Mouse (Mus musculus): ENCODE data around the gene Galnt15.
"Not testable (repeated sequence)": the region's sequence is repeated elsewhere in the genome, so short reads cannot be mapped to it uniquely, and the experiment has no call there.

Gene Galnt15

DNA sequence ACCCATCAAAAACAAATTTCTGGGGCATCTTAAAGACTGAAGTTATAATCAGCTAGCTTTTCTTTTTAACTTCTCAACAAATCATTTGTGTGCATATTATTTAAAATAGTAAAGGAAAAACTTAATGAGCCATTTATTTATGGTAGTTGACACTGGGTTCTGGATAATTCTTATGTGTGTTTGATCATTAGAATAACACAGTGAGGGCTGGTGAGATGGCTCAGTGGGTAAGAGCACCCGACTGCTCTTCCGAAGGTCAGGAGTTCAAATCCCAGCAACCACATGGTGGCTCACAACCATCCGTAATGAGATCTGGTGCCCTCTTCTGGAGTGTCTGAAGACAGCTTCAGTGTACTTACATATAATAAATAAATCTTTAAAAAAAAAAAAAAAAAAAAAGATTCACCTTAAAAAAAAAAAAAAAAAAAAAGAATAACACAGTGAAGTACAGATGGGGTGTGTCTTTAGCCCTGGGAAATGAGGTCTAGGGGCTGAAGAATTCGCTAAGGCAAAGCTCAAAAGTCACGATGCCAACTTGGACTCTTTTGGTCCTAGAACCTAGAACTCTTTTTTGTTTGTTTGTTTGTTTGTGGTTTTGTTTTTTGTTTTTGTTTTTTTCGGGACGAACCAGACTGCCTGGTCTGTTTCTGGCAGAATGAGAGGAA lies 58.9 kb downstream of the Galnt15 start:
- intact Hi-C loops (cut with DNase I): not testable (repeated sequence)

DNA sequence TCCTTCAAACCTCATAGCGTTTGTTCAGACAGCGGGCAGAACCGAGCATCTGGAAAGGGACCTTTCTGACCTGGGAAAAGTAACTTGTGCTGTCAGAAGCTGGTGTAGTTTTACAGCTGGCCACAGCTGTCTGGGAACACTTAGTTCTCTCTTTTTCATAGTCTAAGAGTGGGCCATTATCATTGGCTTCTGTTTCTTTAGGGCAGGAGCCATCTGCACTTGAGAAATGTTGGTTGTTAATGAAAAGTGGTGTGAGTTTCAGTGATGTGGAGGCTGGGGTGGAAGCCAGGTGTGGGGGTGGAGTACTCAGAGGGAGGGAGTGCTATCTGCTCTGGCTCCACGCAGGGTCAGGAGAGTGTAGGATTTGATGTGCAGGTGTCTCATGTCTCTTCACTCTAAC lies 62.3 kb downstream of the Galnt15 start:
- intact Hi-C loops (cut with DNase I): no loop called here

DNA sequence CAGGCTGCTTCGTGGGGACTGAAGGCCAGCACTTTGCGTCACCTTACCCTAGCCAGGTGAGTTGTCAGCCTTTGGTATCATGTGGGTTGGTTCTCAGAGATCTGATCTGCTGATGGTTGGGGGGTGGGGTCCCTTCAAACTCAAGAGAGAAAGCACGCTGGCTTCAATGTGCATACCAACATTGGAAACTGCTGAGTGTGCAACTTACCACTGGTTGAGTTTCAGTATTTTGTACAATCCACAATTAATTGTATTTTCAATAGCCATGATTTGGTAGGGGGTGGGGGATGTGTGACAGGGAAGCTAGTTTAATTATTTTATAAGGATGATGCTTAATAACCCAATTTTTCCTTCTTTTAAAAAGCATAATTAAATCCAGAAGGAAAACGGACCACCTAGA lies 62.9 kb downstream of the Galnt15 start:
- intact Hi-C loops (cut with DNase I): no loop called here

DNA sequence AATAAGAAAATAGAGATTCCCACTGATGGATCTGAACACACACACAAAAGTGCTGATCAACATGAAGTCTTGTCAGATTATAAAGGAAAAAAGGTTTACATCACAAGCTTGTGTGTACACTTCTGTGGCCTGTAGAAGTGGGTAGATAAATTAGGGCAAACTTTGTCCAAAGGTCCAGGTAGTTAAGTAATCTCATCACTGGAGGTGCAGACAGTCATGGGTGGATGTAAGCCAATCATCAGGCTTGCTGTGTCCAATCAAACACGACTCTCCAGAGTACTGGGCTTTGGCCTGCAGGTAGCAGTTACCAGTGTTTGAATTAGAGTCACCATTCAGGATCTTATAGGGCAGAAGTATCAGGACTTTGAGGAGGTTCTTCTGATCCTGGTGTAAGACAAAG lies 64.2 kb downstream of the Galnt15 start:
- intact Hi-C loops (cut with DNase I): no loop called here

DNA sequence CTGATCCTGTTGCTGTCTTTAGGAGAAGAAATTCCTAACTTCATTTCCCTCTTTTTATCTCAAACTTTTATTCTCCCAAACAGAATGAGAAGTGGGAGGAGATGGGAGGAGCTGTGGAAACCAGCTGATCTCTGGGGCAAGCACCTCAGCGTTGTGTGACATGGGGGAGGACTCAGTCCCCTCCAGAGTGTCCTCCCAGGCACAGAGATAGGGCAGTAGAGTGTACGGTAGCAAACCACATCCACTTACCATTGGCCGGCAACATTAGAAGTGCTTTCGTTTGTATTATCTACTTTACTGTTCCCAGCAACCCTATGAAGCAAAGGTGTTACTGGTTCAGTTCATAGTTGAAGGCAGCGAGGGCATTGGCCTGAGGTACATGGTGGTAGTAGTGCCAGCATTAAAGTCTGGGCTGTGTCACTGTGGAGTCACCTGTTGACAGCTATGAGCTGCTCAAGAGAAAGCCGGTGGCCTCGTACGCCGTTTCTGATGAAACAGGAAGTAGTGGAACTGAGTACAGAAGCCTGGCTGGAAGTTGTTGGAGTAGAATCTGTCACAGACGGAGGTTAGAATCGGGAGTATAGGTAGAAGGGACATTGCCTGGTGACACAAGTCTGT lies 64.8 kb downstream of the Galnt15 start:
- intact Hi-C loops (cut with DNase I): no loop called here

DNA sequence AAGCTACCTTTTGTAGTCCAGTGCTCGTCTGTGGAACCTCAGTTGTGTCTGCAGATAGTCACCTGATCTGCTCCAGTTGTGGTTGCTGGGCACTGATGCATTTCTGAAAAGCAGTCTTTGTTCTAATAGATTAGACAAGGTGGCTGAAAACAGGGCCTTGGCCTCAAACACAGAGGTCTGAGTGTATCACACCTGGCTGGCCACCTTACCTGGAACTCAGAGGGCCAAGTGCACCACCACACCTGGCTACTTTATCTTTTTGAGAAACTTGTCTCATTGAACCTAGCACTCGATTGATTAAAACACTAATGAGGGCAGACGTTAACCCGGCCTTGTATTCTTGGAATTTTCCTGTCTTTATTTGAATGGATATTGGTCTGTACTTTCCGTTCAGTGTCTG lies 66.9 kb downstream of the Galnt15 start:
- intact Hi-C loops (cut with DNase I): no loop called here

DNA sequence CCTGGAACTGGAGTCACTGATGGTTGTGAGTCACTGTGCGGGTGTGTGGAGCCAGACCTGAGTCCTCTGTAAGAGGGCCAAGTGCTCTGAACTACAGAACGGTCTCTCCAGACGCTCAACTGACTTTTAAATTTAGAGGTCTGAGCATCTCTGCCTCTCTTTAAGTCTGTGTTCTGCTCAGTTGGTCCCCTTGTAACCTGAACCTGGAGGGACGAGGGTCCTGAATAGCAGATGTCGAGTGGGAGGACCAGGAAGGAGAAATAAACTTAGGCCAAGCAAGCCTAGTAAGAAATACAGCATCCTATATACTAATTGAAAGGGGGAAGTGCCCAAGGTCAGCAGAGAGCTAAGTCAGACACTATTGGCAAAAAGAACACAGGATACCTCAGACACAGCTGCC lies 68.0 kb downstream of the Galnt15 start:
- intact Hi-C loops (cut with DNase I): no loop called here

DNA sequence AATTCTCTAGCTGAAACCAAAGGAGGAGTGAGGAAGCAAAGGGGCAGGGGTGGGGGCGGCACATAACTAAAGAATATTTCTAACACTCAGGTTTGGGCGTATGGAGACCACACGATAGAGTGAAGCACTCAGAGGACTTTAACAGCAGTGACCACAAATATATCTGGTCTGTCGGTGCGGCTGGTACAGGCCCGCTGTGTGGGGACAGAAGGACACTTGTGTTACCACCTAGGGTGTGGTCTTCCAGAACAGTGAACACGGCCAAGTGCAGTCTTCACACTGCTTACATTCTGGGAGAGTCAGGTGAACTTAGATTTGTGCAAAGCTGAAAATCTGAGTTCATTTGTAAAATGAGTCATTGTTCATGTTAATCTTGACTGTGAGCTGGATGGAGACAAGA lies 68.9 kb downstream of the Galnt15 start:
- intact Hi-C loops (cut with DNase I): no loop called here

DNA sequence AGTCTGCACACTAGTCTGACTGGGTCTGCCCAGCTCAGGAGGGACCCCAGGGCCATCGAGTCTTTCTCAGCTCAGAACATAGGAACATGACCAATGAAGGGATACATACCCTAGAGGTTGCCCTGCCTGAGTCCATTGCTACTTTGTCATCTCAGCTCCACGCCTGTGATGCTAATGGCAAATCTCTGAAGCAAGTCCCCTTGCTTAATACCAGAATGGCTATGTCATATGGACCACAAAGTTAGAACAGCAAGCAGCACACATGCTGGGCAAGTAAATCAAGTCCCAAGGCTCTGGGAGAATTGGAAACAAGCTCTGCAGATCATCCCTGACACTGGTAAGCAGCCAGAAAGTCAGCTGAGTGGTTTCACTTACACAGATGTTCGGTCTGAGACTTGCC lies 70.2 kb downstream of the Galnt15 start:
- intact Hi-C loops (cut with DNase I): no loop called here

DNA sequence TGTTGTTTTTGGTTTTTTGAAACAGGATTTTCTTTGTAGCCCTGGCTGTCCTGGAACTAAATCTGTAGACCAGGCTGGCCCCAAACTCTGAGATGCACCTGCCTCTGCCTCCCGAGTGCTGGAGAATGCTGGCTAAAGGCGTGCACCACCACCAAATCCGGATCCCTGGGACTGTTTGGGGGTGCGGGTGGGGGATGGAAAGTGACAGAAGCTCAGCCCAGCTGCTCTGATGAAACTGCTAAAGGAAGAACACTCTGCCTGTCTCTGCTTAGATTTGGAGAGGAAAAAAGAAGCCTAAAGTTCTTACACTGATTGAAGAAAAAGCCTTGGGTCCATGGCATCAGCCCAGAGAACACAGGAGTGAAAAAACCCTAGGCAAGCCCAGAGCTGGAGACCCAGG lies 74.8 kb downstream of the Galnt15 start:
- intact Hi-C loops (cut with DNase I): no loop called here

DNA sequence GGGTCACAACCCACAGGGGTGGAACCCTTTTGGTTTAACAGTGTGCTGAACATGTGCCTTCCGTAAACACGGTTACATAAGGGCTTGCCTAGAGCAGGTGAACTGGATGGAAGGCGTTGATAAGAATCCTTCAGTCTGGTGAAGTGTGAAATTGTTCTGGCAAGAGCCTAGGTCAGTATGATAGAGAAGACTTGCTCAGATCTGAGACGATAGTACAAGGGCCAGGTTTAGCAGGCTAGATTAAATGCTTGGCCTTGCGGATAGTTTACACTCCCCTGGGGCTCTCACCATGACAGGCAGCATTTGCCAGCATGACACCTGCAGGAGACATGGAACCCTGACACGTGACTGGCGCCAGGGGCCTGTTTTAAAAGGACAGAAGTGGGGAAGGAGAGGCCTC lies 76.9 kb downstream of the Galnt15 start:
- intact Hi-C loops (cut with DNase I): no loop called here

DNA sequence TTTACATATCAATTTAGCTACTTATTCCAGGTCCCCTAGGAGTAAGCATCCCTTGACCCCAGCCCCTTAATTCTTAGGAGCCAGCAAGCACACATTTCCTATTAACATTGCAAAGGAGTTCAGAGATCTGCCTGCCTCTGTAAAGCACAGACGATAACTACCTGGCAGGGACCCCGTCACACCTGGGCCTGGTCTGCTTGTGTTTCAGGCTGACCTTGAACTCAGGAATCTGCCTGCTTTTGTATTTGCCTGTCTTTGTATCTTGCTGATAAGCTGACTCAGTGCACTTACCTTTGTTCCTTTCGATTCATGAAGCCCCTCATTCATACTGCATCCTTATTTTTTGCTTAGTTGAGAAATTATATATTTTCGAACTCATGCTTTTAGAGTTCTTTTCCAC lies 78.1 kb downstream of the Galnt15 start:
- intact Hi-C loops (cut with DNase I): no loop called here

Measured in adrenal gland (tissue).